Mouse (Mus musculus): ENCODE results near the gene Lmbrd2.
A peak's percentile ranks its signal among the peaks of the same experiment; 100 is the strongest.
"Not testable (repeated sequence)": the region's sequence is repeated elsewhere in the genome, so short reads cannot be mapped to it uniquely, and the experiment has no call there.

The Lmbrd2 gene

GRCm38 (mm10) chr15:9134891-9135507 is 5.4 kb upstream of the Lmbrd2 start:
- DNase-seq (ENCODE audit: low spot score in 2 of 2), result no peak

GRCm38 (mm10) chr15:9139447-9139846 is 903 bp upstream of the Lmbrd2 start:
- DNase-seq (ENCODE audit: low spot score in 2 of 2), result no peak

- DNase-seq (ENCODE audit: low spot score in 2 of 2), result peak in 1 of 2 experiments; percentile 21
Measured at GRCm38 (mm10) chr15:9140684-9141171, 378 bp downstream of the Lmbrd2 start.

- no peak for DNase-seq (ENCODE audit: low spot score in 2 of 2)
Measured at GRCm38 (mm10) chr15:9155325-9155724, 15.0 kb downstream of the Lmbrd2 start, which contains the start of gene Skp2. TSS of gene Skp2 (minus strand) at chr15:9155425.

GRCm38 (mm10) chr15:9162557-9163070 is 22.3 kb downstream of the Lmbrd2 start:
- no peak for DNase-seq (ENCODE audit: low spot score in 2 of 2)

- no peak for DNase-seq (ENCODE audit: low spot score in 2 of 2)
Measured at GRCm38 (mm10) chr15:9164125-9164524, 23.8 kb downstream of the Lmbrd2 start.

- no peak for DNase-seq (ENCODE audit: low spot score in 2 of 2)
Measured at GRCm38 (mm10) chr15:9177038-9177437, 36.7 kb downstream of the Lmbrd2 start.

GRCm38 (mm10) chr15:9183995-9184394 is 43.6 kb downstream of the Lmbrd2 start:
- no peak for DNase-seq (ENCODE audit: low spot score in 2 of 2)

GRCm38 (mm10) chr15:9189796-9190195 is 49.4 kb downstream of the Lmbrd2 start:
- DNase-seq (ENCODE audit: low spot score in 2 of 2), result no peak

- not testable (repeated sequence) for DNase-seq (ENCODE audit: low spot score in 2 of 2)
Measured at GRCm38 (mm10) chr15:9192685-9193084, 52.3 kb downstream of the Lmbrd2 start.

GRCm38 (mm10) chr15:9198421-9198820 is 58.1 kb downstream of the Lmbrd2 start:
- no peak for DNase-seq (ENCODE audit: low spot score in 2 of 2)

GRCm38 (mm10) chr15:9211891-9212290 is 71.5 kb downstream of the Lmbrd2 start:
- DNase-seq (ENCODE audit: low spot score in 2 of 2), result no peak

- DNase-seq (ENCODE audit: low spot score in 2 of 2), result not testable (repeated sequence)
Measured at GRCm38 (mm10) chr15:9213026-9213425, 72.7 kb downstream of the Lmbrd2 start.

- not testable (repeated sequence) for DNase-seq (ENCODE audit: low spot score in 2 of 2)
Measured at GRCm38 (mm10) chr15:9213431-9213830, 73.1 kb downstream of the Lmbrd2 start.

- DNase-seq (ENCODE audit: low spot score in 2 of 2), result no peak
Measured at GRCm38 (mm10) chr15:9216446-9216845, 76.1 kb downstream of the Lmbrd2 start.

GRCm38 (mm10) chr15:9230917-9231316 is 90.6 kb downstream of the Lmbrd2 start:
- not testable (repeated sequence) for DNase-seq (ENCODE audit: low spot score in 2 of 2)

GRCm38 (mm10) chr15:9246345-9246744 is 106.0 kb downstream of the Lmbrd2 start:
- DNase-seq (ENCODE audit: low spot score in 2 of 2), result no peak
